In genomic region chr2:165405351-165405750, GRCm38 (mm10) we compare ENCODE assay signal across 7 mouse cellular contexts. TPM values are rescaled to one million over a fixed set of nuclear protein-coding genes. Genes with fewer than 3 reads are reported as not detected.
DNase-seq lines count a peak whose midpoint lies in the region.

No protein-coding gene starts in this region.

- DNase-seq in 416B (ENCODE audit: low read depth), result peak; percentile 74
- peak; percentile 33 to 46 for DNase-seq in adrenal gland, adult 18-20 months (ENCODE audit: low spot score in 2 of 2)
- DNase-seq in heart, postnatal 10 days, result peak; percentile 20 to 30
- peak; percentile 37 for DNase-seq in lung, postnatal 36 days
- no peak for DNase-seq in embryo, embryonic 10 days (ENCODE audit: low spot score)
- DNase-seq in c-Kit-positive CD71-positive TER-119-positive erythroid progenitor cells, embryonic 14.5 days (ENCODE audit: low spot score), result no peak
- DNase-seq in cerebellum, adult 8-10 months, result no peak

- intact Hi-C loops in heart, postnatal 10 days (cut with DNase I), result no loop called here

RNA-seq across cellular contexts. Expression of gene Ocstamp, which starts 5.1 kb away (rescaled TPM):
- total RNA-seq in adrenal gland, adult 18-20 months (2021), result under 1 TPM; 0.19 to 0.30 TPM
- not detected for total RNA-seq in heart, postnatal 10 days (2021)

RNA-seq across cellular contexts. Expression of gene Zfp334, which starts 17.3 kb away (rescaled TPM):
- total RNA-seq in adrenal gland, adult 18-20 months (2021), result 1 to 10 TPM; 4.8 to 5.0 TPM
- 1 to 10 TPM; 3.4 to 4.1 TPM for total RNA-seq in heart, postnatal 10 days (2021)

RNA-seq across cellular contexts. Expression of gene Zfp663, which starts 36.8 kb away (rescaled TPM):
- total RNA-seq in adrenal gland, adult 18-20 months (2021), result not detected
- total RNA-seq in heart, postnatal 10 days (2021), result not detected

Comparison
In these comparisons a context has a peak if more than half of its experiments do, and no peak if none do; other contexts are left out.
1. DNase-seq: peak in 416B (single experiment), adrenal gland, adult 18-20 months (2 of 2), heart, postnatal 10 days (2 of 2) and lung, postnatal 36 days (single experiment); none in embryo, embryonic 10 days (single experiment), c-Kit-positive CD71-positive TER-119-positive erythroid progenitor cells, embryonic 14.5 days (single experiment) and cerebellum, adult 8-10 months (single experiment).